Mouse (Mus musculus): ENCODE measurements at regions not wholly inside any gene's neighbourhood (a gene's known extent, or its start where the extent isn't known, plus 50 kb on each side); places are given as distances from the start of the nearest gene placed in this dataset.

GRCm38 (mm10) chr13:107925470-107925869 is 118.8 kb upstream of the Smim15 start:
- no peak for TF ChIP-seq POLR2A (IDR thresholded peaks at IDR 0.05; ENCODE audit: extremely low read depth, insufficient read depth, low read length)
- TF ChIP-seq CTCF (IDR thresholded peaks at IDR 0.05; ENCODE audit: extremely low read depth, insufficient read depth, low read length), result no peak

All from cortical plate, adult 2 months (tissue).